Mouse (Mus musculus) c-Kit-positive CD71-positive TER-119-positive erythroid progenitor cells, embryonic 14.5 days (primary cell): ENCODE data around the gene Hapln2.
A peak's percentile ranks its signal among the peaks of the same experiment; 100 is the strongest.

Experiments
- DNase-seq: peaks from one replicate; pipeline ENCODE4 v3.0.0-alpha.2; 2013; ENCODE audit warnings: low spot score

Gene Hapln2

DNA sequence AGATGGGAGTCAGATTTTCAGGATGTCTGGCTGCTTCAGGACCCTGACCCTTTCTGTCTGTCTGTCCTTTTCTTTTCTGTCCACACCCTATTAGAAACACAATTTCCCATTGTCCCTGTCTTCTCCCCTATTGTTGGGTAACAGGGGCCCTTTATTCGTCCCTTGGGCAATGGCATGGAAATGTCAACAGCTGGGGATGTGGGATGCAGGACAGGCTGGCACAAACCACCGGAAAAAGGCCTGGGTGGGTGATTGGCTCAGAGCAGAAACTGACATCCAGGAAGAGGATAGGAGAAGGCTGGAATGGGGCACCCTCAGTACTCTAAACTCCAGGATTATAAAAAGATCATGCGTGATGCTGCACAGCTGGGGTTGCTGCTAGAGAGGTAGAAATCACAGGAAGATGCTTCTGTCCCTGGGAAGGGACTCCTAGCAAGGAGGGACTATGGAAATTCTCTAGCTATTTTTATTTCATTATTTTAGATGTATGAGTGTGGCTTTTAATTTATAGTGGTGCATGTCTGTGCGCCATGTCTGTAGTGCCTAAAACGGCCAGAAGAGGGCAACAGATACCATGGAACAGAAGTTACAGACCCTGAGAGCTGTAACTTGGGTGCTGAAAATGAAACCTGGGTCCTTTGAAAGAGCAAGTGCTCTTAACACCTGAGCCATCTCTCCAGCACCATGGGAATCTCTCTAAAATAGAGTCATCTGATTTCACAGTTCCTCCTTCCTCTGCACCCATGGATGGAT is at the start of gene Hapln2:
Gene Hapln2 (minus strand): TSS at position 150 of the 753 bp plus-strand sequence.
- no peak for DNase-seq

DNA sequence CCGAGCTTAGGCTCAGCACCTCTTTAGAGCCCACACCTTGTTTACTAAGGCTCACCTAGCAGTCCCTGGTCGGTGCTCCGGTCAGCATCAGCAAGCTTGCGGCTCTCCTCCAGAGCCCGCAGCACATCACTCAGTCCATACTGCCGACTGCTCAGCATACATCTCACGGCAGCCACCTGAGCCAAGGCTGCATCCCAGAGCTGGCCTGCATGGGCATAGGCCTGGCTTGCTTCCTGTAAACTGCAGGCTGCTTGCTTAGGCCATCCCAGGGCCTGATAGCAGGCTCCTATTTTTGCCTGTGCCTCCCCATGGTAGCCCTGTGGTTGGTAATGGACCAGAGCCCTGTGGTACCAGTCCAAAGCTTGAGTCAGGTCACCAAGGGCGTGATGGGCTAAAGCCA is 47.4 kb upstream of the Hapln2 start:
- DNase-seq, result no peak

DNA sequence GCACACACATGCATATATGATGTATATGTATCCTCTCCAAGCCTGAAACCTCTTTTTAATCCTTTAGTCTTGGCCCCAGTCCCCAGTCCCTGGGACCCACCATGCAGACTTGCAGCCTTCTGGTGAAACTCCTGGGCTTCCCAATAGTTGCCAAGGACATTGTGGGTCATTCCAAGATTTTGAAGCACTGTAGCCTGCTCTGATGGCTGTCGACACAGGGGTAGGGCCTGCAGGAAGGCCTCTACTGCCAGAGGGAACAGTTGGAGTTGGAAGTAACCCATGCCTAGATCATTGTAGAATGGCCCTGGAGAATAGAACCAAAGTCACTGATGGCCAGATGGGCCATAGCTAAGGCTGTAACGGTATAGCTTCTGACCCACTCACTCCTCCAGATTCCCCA is 47.0 kb upstream of the Hapln2 start:
- no peak for DNase-seq

DNA sequence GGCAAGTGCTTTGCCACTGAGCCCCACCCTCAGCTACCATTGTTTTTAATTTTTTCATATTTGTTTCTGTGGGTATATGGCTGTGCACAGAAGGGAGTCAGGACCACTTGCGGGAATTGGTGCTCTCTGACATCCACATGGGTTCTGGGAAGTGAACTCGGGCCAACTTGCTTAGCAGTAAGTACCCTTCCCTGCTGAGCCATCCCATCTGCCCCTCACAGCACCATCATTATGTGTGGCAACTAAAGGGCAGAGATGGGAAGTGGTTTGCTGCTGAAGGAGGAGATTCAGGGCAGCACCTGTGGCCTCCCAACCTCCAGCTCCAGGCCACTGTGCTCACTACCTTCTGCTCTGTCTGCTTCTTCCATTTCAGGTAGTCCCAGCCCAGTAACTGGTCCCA is 46.2 kb upstream of the Hapln2 start:
- no peak for DNase-seq

DNA sequence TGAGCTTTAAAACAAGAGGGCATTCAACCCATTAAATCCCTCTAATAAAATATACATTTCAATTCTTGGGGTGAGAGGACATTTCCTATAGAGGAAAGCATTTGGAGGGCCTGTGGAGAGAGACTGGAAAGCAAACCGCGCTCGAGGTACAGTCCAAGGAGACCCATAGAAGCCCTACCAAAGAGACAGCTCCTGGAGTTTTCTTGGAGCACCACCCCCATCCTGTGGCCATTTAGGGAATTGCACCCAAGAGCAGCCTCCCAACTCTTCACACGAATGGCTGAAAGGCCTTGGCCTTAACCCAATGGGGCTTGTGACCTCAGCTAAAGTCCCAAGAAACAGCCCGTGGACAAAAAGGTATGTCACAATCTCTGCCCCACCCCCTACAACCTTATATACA is 44.4 kb upstream of the Hapln2 start:
- DNase-seq, result peak; percentile 74

GRCm38 (mm10) chr3:88068386-88068785 is 41.0 kb upstream of the Hapln2 start:
- no peak for DNase-seq

DNA sequence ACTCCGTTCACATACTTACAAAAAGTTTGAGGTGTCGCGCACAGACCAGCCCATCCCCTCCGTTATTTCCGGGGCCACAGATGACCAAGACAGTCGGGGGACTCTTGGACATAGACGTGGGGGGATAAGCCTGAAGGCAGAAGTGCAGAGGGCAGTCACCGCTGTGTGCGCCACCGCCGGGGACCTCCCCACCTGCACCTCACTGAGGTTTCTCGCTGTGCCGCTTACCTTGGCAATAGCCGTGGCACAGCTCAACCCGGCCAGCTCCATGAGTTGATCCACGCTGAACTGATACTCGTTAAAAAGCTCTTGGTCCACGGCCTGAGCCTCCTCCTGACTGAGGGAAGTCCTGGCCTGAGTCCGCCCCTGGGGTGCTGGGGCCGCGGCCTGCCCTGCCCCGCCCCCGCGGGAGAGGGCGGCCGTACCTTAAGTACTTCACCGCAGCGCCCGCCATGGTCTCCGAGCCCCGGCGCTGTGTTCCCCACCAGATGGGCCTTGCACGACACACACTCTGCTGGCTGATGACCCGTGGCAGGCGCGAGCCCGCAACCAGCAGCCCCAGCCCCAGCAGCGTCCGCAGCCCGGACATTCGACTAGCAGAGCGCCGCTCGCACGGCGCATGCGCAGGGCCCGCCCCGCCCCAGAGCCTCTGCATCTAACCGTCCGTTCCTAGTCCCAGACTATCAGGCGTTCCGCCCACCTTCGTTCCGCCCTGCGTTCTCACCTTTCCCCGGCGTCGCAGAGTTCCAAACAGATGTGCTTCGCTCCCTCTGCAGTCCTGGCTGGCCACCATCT is 30.7 kb upstream of the Hapln2 start, which contains the start of gene Naxe:
Gene Naxe (minus strand): TSS at position 594 of the 795 bp plus-strand sequence.
- peak; percentile 87 for DNase-seq

- no peak for DNase-seq
Observed at GRCm38 (mm10) chr3:88057030-88057429, 29.6 kb upstream of the Hapln2 start.

DNA sequence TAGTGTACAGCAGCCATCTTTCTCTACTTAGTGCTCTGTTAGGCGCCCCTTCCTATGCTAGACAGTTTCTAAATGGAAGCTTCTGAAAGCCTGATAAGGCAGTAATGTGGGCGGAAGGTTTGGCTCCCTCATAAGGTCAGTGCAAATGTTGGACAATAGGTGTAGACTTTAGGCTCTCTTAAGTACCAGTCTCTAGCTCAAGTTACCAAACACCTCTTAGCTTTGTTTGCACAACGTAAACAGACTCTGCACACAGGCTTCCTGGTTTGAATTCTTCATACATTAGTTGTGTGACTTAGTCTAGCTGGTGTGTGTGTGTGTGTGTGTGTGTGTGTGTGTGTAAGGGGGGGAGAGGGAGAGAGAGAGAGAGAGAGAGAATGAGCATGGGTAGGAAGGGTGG is 22.1 kb upstream of the Hapln2 start:
- DNase-seq, result no peak

DNA sequence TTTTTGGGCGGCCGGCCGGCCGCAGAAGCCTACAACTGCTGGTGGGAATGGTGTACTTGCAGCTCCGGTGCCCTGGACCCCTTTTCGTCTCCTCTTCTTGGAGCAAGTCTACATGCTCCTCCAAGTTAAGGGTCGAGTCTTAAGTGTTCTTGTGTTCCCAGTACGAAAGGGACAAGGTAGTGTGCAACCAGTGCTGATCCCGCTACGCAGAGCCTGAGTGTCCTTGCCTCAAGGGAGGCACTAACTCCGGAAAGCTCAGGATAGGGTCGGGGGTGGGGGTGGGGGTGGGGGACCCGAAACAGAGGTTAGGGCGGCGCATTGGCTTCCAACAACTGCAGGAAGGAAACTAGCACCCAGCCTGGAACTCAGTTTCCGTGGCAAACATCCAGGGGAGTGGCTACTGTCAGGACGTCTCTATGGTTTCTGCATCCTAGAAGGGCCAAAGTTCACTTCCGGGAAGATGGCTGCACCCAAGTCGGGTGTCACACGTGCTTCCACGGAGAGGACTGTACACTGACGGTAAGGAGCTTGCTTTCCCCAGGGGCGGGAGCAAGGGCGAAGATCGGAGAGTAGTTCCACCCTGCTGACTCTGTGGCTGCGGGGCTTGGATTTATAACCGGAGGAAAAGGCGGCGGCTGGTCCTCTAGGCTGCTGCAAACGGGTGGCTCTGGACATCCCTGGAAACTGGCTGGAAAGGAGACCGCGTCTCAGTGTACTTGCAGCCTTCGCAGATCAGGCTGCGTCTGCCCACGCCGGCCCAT is 15.5 kb upstream of the Hapln2 start, which contains the start of gene Gpatch4:
Gene Gpatch4 (plus strand): TSS at position 448 of the 761 bp plus-strand sequence.
- DNase-seq, result peak; percentile 97

DNA sequence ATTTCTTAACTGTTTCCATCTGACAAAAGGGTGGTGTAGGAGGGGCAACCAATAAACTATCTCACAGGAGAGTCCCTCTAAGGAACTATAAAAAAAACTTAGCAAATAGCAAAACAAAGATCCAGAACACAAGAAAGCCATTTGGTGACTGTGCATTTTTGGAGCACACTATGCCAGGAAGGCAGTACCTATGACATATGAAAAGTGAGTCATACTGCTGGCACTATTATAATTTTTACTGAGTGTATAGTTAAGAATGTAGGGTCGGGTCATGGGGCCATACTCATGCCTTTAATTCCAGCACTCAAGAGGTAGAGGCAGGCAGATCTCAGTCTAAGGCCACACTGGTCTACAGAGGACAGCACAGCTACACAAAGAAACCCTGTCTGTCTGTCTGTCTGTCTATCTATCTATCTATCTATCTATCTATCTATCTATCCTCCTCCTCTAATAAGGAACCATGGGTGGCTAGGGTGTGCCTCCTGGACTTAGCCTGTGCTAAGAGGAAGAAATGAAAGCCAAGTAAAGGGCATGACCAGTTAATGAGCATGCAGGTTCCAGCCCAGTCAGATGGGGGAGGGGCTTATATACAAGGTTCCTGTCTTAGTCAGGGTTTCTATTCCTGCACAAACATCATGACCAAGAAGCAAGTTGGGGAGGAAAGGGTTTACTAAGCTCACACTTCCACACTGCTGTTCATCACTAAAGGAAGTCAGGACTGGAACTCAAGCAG is 8.3 kb upstream of the Hapln2 start:
- no peak for DNase-seq

DNA sequence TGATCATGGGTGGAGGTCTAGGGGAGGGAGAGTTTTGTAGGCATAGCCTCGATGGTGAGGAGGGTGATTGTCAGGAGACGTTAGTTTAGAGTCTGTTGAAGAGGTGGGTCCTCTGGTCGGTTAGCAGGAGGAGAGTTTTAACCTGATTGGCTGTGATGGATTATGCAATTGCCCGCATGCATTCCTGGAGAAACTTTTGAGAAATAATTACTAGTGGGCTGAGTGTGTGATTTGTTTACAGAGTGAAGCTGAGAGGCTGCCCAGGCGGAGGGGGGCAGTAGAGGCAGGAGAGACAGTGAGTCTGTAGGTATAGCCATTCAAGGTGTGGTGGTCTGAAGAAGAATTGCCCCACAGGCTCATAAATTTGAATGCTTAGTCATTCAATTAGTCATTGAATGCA is 6.1 kb upstream of the Hapln2 start:
- no peak for DNase-seq

DNA sequence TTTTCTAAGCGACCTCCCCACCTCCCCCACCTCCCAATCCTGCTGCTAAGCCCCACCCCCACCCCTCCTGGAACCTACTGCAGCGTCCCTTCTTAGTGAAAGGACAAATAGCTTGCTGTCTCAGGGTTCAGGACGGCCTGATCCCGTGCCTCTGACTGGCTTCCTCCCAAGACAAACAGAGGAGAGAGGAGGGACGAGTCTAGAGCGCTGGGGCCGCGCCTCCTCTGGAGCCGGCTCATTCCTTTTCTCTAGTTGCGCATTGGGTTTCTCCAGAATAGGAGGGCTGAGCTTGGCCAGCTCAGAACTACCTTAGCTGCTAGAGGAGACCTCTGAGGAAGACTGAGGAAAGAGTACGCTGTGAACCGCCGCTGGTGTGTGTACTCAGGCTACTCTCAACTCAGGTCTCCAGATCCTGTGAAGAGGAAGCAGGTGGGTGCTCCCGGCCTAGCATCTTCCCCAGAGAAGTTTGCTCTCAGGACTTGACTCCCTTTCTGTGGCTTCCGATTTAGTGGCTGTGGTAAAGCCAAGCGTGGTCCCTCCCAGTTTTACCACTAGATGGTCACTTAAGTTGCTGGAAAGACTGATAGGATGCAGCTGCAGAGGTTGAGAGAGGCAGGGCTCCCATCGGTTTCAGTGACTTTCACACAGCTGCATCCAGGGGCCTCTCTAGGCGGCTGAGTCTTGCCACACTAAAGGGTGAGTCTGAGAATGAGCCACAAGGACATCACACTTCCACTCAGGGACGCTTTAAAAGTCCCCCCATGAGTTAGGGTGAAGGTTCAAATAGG is 3.4 kb upstream of the Hapln2 start:
- no peak for DNase-seq

- DNase-seq, result no peak
Observed at GRCm38 (mm10) chr3:88026823-88027222, 560 bp downstream of the Hapln2 start.

- DNase-seq, result no peak
Observed at GRCm38 (mm10) chr3:88023192-88024074, 4.0 kb downstream of the Hapln2 start.

DNA sequence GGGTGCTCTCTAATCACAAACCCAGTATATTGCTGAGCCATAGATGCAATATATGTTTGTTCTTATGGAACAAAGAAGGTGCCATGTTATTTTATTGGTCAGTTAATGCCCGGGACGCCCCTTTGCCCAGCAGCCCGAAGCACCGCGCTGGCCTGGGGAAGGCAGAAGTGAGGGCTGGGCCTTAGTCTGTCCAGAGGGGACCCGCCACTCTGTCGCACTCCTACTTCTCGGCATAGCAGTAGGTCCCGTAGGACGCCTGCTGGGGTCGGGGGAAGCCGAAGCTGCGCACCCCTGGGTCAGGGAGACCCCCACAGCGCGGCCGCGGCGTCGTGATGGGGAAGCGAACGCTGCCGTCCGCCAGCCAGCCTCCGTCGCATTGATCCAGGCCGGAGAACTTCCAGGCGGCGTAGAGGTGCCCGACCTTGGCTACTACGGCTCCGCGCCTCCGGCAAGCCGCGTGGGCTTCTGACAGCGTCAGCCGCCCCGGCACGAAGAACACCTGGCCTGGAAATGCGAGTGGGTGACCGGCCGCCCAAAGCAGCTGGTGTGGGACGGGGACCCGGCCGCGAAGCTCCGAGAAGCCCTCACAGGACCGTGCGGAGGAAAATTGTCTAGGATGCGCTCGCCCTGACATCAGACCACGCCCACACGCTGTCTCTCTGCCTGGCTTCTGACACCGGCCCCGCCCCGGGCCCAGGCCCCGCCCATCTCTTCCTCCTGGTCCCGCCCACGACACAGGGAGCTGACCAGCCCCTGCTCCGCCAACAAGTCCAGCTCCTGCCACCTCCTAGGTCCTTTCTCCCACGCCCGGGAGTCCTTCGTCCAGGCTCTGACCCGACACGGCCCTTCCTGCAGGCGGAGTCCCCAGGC is 4.8 kb downstream of the Hapln2 start:
- DNase-seq, result peak; percentile 73

- DNase-seq, result peak; percentile 51
Observed at GRCm38 (mm10) chr3:88010634-88011265, 16.6 kb downstream of the Hapln2 start.
